Mouse (Mus musculus): Measurements from ENCODE around the gene Ephb2. TPM values are rescaled to one million over a fixed set of nuclear protein-coding genes. Genes with fewer than 3 reads are reported as not detected.

The Ephb2 gene
- polyA plus RNA-seq, 1 experiment, result 0.03 TPM

- TF ChIP-seq GATA1 (IDR thresholded peaks at IDR 0.05; ENCODE audit: low read length), result peak; percentile 36
Observed at GRCm38 (mm10) chr4:136653019-136653418, 182.8 kb downstream of the Ephb2 start.

GRCm38 (mm10) chr4:136652528-136652910 lies 183.3 kb downstream of the Ephb2 start:
- no peak for TF ChIP-seq GATA1 (IDR thresholded peaks at IDR 0.05; ENCODE audit: low read length)

GRCm38 (mm10) chr4:136651882-136652527 lies 183.8 kb downstream of the Ephb2 start:
- no peak for TF ChIP-seq GATA1 (IDR thresholded peaks at IDR 0.05; ENCODE audit: low read length)

- TF ChIP-seq GATA1 (IDR thresholded peaks at IDR 0.05; ENCODE audit: low read length), result no peak
Observed at GRCm38 (mm10) chr4:136651357-136651811, 184.4 kb downstream of the Ephb2 start.

- no peak for TF ChIP-seq GATA1 (IDR thresholded peaks at IDR 0.05; ENCODE audit: low read length)
Observed at GRCm38 (mm10) chr4:136650261-136650660, 185.5 kb downstream of the Ephb2 start.

- TF ChIP-seq GATA1 (IDR thresholded peaks at IDR 0.05; ENCODE audit: low read length), result no peak
Observed at GRCm38 (mm10) chr4:136649480-136650196, 186.2 kb downstream of the Ephb2 start.

GRCm38 (mm10) chr4:136648922-136649479 lies 186.8 kb downstream of the Ephb2 start:
- TF ChIP-seq GATA1 (IDR thresholded peaks at IDR 0.05; ENCODE audit: low read length), result no peak

GRCm38 (mm10) chr4:136638890-136639289 lies 196.9 kb downstream of the Ephb2 start:
- no peak for TF ChIP-seq GATA1 (IDR thresholded peaks at IDR 0.05; ENCODE audit: low read length)

GRCm38 (mm10) chr4:136638230-136638750 lies 197.5 kb downstream of the Ephb2 start:
- no peak for TF ChIP-seq GATA1 (IDR thresholded peaks at IDR 0.05; ENCODE audit: low read length)

- TF ChIP-seq GATA1 (IDR thresholded peaks at IDR 0.05; ENCODE audit: low read length), result no peak
Observed at GRCm38 (mm10) chr4:136637563-136638229, 198.1 kb downstream of the Ephb2 start.

GRCm38 (mm10) chr4:136636983-136637562 lies 198.7 kb downstream of the Ephb2 start:
- no peak for TF ChIP-seq GATA1 (IDR thresholded peaks at IDR 0.05; ENCODE audit: low read length)

- TF ChIP-seq GATA1 (IDR thresholded peaks at IDR 0.05; ENCODE audit: low read length), result no peak
Observed at GRCm38 (mm10) chr4:136636511-136636910, 199.3 kb downstream of the Ephb2 start.

- no peak for TF ChIP-seq GATA1 (IDR thresholded peaks at IDR 0.05; ENCODE audit: low read length)
Observed at GRCm38 (mm10) chr4:136635995-136636394, 199.8 kb downstream of the Ephb2 start.

GRCm38 (mm10) chr4:136631237-136631994 lies 204.4 kb downstream of the Ephb2 start:
- no peak for TF ChIP-seq GATA1 (IDR thresholded peaks at IDR 0.05; ENCODE audit: low read length)

GRCm38 (mm10) chr4:136626590-136626989 lies 209.2 kb downstream of the Ephb2 start:
- TF ChIP-seq GATA1 (IDR thresholded peaks at IDR 0.05; ENCODE audit: low read length), result no peak

All from G1E-ER4 (cell line).